Mouse (Mus musculus) lung, postnatal 0 days (tissue): ENCODE data around the gene Slc35g2.

Experiments used
- CTCF ChIP-seq: IDR thresholded peaks from 2 replicates; pipeline ENCODE4 v1.5.1; 2016; ENCODE audit warnings: antibody characterized with exemption, mild to moderate bottlenecking
- EP300 ChIP-seq: IDR thresholded peaks from 2 replicates; pipeline ENCODE4 v1.6.1; 2016; ENCODE audit warnings: antibody characterized with exemption, mild to moderate bottlenecking, control low read depth

- TF ChIP-seq CTCF: no peak
- no peak for TF ChIP-seq EP300
Observed at GRCm38 (mm10) chr9:100534686-100535085, 36.2 kb downstream of the Slc35g2 start.
